Mouse (Mus musculus) midbrain, embryonic 12.5 days (tissue): ENCODE measurements around the gene Mob1b. TPM values are rescaled to one million over a fixed set of nuclear protein-coding genes. Genes with fewer than 3 reads are reported as not detected.
A peak's percentile ranks its signal among the peaks of the same experiment; 100 is the strongest.

ENCODE experiments used
- ATAC-seq: fragments of 200-750 bp; cut with Nextera tagmentation; 2 replicates; pipeline ENCODE4 v1.8.0; 2017; ENCODE audit warnings: low read depth, moderate TSS enrichment, moderate library complexity; ENCODE audit not compliant: low FRiP score
- H3K27ac ChIP-seq: fragments of 300-500 bp; sonication (generic); replicated peaks from 2 replicates; pipeline ENCODE4 v1.5.1; 2016; ENCODE audit warnings: mild to moderate bottlenecking
- H3K27me3 ChIP-seq: fragments of 300-500 bp; sonication (generic); 2 replicates; pipeline ENCODE4 v1.6.1; 2016; ENCODE audit warnings: mild to moderate bottlenecking
- H3K36me3 ChIP-seq: fragments of 300-500 bp; sonication (generic); 2 replicates; pipeline ENCODE4 v1.6.1; 2016
- H3K4me1 ChIP-seq: fragments of 300-500 bp; sonication (generic); 2 replicates; pipeline ENCODE4 v1.6.1; 2016
- H3K4me2 ChIP-seq: fragments of 300-500 bp; sonication (generic); replicated peaks from 2 replicates; pipeline ENCODE4 v1.6.1; 2016; ENCODE audit warnings: mild to moderate bottlenecking, moderate library complexity
- H3K4me3 ChIP-seq: fragments of 300-500 bp; sonication (generic); 2 replicates; pipeline ENCODE4 v1.5.1; 2016; ENCODE audit warnings: mild to moderate bottlenecking
- H3K9ac ChIP-seq: fragments of 300-500 bp; sonication (generic); replicated peaks from 2 replicates; pipeline ENCODE4 v1.6.1; 2016; ENCODE audit warnings: mild to moderate bottlenecking, moderate library complexity
- H3K9me3 ChIP-seq: fragments of 300-500 bp; sonication (generic); 2 replicates; pipeline ENCODE4 v1.6.1; 2016; ENCODE audit warnings: mild to moderate bottlenecking
- WGBS: fragments of 180-500 bp; shearing (Covaris S2); methylation state at CpG from one replicate; pipeline ENCODE4 v1.1.7; 2016; 5-methylcytosine and 5-hydroxymethylcytosine counted together
- polyA plus RNA-seq: library from polyadenylated mRNA; unstranded; fragments of >200 nt; fragmentation: Nextera tagmentation; extraction: Ambion mirVana; gene quantifications from 2 replicates; pipeline ENCODE4 v1.2.1, GENCODE M21; 2016

Mob1b gene
- polyA plus RNA-seq, 1 experiment from 2014 or later = 15.8 TPM

DNA sequence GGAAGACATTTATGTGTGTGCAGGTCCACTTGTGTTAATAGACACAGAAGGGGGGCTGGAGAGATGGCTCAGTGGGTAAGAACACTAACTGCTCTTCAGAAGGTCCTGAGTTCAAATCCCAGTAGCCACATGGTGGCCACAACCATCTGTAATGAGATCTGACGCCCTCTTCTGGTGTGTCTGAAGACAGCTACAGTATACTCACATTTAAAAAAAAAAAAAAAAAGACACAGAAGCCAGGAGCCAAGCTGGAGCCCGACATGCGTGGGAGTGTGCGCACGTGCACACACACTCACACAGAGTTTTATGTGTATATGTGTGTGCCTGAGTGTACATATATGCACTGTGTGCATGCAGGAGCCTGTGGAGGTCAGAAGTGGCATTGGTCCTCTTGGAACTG lies 42.0 kb downstream of the Mob1b start:
- Histone ChIP-seq H3K9ac (no peak overlapping the region), H3K4me3 (no peak overlapping the region), H3K27ac (no peak overlapping the region), H3K36me3 (0 out of 2 replicates have a peak, but pooled peaks cover 3% of the 10 kb centered on the region), H3K9me3 (no peaks in the 10 kb centered on the region), H3K4me1 (peaks cover 18% of the 10 kb centered on the region), H3K27me3 (no peaks in the 10 kb centered on the region), H3K4me2 (no peak overlapping the region)
- WGBS = 92% methylated on average over 5 of the region's 5 CpGs
- no peak for ATAC-seq

DNA sequence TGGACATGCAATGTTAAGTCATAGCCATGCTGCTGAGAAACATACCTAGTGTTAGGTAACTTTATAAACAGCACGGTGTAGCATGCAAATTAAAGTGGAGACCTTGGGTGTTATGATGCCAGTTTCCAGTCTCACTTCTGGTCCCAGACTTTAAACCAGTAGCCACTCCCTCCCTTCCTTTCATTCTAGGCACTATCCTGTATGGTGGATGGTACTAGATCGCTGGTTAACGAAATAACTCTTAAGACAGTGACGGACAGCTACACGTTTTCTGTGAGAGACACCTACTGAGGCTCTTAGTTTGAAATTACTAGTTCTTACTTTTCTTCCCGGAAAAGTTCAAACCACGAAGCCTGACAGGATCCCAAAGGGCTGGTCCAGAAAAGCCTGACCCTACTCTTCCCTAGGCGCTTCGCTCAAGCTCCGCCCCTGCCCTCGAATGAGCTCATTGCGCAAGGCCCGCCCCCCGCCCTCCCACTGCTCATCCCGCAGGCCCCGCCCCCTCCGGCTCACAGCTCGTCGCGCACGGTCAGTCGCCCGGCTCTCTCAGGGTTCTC lies 43.9 kb downstream of the Mob1b start:
- Histone ChIP-seq H3K27ac (peak overlapping the region; percentile 94), H3K36me3 (peaks cover 10% of the 10 kb centered on the region), H3K9ac (peak overlapping the region; percentile 82; the same call in 1 of the 2 replicates), H3K4me3 (peak overlapping the region; percentile 75), H3K9me3 (no peaks in the 10 kb centered on the region), H3K4me1 (peaks cover 21% of the 10 kb centered on the region), H3K4me2 (peak overlapping the region; percentile 58), H3K27me3 (no peaks in the 10 kb centered on the region)
- under 1% methylated on average over 23 of the region's 23 CpGs for WGBS
- ATAC-seq = peak; percentile 62

GRCm38 (mm10) chr5:88764987-88765481 lies 44.4 kb downstream of the Mob1b start, which contains the start of gene Dck:
Gene Dck (plus strand): TSS chr5:88764996.
- Histone ChIP-seq H3K4me2 (peak within 1 kb of the TSS; percentile 58), H3K27me3 (no peaks in the 10 kb centered on the region), H3K4me1 (peaks cover 21% of the 10 kb centered on the region), H3K4me3 (peak within 1 kb of the TSS; percentile 75), H3K9ac (peak within 1 kb of the TSS; percentile 82), H3K9me3 (no peaks in the 10 kb centered on the region), H3K36me3 (peaks cover 13% of the 10 kb centered on the region), H3K27ac (peak within 1 kb of the TSS; percentile 94)
- under 1% methylated on average over 50 of the region's 51 CpGs for WGBS
- ATAC-seq = peak; percentile 100

DNA sequence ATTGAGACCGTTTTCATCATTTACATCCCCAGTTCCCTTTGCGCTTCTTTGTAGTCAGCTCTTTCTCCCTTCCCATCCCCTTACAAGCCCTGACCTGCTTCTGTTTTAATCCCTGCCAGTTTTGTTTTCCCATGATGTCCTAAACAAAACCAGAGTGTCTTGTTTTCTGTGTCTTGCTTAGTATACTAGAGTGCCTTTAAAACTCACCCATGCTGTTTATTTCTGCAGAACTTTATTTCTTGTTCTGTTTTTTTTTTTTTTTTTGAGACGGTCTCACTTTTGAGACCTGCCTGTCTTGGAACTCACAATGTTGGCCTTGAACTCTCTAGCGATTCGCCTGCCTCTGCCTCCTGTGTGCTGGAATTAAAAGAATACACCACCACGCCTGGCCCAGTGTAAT lies 44.9 kb downstream of the Mob1b start:
- Histone ChIP-seq H3K27ac (peak overlapping the region; percentile 94), H3K4me3 (peak overlapping the region; percentile 75), H3K4me1 (peaks cover 21% of the 10 kb centered on the region), H3K36me3 (peaks cover 18% of the 10 kb centered on the region), H3K9ac (peak overlapping the region; percentile 82), H3K4me2 (peak overlapping the region; percentile 58), H3K9me3 (no peaks in the 10 kb centered on the region), H3K27me3 (no peaks in the 10 kb centered on the region)
- ATAC-seq = no peak; the same call in 1 of the 2 replicates
- WGBS = 12% methylated on average over 6 of the region's 6 CpGs

DNA sequence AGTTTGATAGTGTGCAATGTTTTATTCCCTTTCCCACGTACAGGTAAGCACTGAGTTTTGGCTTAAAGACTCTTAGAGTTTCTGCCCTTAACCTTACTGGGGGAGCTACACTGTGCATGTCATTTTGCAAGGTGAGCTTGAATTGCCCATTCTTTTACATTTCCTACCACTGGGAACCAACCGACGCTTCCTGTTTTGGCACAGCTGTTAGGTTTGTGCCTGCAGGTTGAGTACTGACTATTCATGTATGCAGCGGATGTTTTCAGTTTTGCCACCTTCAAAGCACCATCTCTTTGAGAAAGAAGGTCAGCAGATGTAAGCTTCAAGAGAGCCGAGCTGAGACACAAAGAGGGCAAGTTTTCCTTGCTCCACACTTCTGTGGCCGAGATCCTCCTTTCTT lies 45.5 kb downstream of the Mob1b start:
- H3K27ac ChIP-seq = no peak overlapping the region
- 59% methylated on average over 6 of the region's 6 CpGs for WGBS

DNA sequence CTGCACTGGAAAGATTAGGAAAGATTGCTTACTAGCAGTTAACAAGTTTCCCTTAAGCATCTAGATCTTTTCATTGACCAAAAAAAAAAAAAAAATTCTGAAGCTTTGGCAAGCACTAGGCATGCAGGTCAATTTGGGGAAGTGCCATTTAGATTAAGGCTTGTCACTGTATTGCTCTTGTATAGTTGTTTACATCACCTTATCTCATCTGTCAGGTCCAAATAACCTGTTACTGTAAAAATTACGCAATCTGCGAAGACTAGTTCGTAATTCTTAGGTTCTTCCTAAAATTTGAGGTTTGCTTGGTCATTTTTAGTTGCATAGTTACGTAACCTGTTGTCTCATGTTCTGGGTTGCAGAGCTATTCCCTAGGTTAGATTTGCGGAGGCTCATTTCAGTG lies 46.2 kb downstream of the Mob1b start:
- H3K4me1 ChIP-seq = peaks cover 21% of the 10 kb centered on the region
- no peaks in the 10 kb centered on the region for H3K9me3 ChIP-seq
- peak overlapping the region; percentile 82; the same call in 1 of the 2 replicates for H3K9ac ChIP-seq
- peaks cover 28% of the 10 kb centered on the region for H3K36me3 ChIP-seq
- WGBS = 99% methylated on average over 5 of the region's 5 CpGs
- H3K4me2 ChIP-seq = peak overlapping the region; percentile 58
- 0 out of 2 replicates have a peak overlapping the region, but pooled peaks have one; percentile 75 for H3K4me3 ChIP-seq
- ATAC-seq = no peak
- H3K27ac ChIP-seq = no peak overlapping the region
- H3K27me3 ChIP-seq = no peaks in the 10 kb centered on the region

More for the DNA sequence above, 45.5 kb downstream of the Mob1b start:
- no peak for ATAC-seq
- H3K4me3 ChIP-seq = peak overlapping the region; percentile 75
- no peaks in the 10 kb centered on the region for H3K9me3 ChIP-seq
- H3K36me3 ChIP-seq = peaks cover 22% of the 10 kb centered on the region
- H3K9ac ChIP-seq = peak overlapping the region; percentile 82
- H3K4me1 ChIP-seq = peaks cover 21% of the 10 kb centered on the region
- peak overlapping the region; percentile 58 for H3K4me2 ChIP-seq
- H3K27me3 ChIP-seq = no peaks in the 10 kb centered on the region

DNA sequence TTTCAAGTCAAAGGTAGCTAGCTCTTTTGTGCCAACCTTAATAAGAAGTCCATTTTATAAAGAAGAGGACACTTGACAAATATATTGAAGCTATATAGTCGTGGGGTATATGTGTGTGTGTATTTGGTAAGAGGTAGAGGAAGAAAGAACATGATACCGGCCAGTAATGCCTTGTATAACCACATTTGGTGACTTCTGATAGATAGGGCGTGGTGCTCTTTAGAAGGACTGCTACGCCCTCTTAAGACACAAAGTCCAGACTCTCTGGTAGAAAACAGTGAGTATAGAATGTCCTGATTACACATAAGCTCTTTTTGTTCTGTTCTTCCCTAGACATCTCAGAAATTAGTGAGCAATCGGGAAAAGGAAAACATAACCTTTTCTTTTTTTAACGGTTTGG lies 47.5 kb downstream of the Mob1b start:
- Histone ChIP-seq H3K4me3 (no peak overlapping the region), H3K9ac (no peak overlapping the region), H3K27ac (no peak overlapping the region), H3K36me3 (peaks cover 40% of the 10 kb centered on the region), H3K4me2 (no peak overlapping the region), H3K27me3 (no peaks in the 10 kb centered on the region), H3K9me3 (no peaks in the 10 kb centered on the region), H3K4me1 (peaks cover 21% of the 10 kb centered on the region)
- WGBS = 87% methylated on average over 6 of the region's 6 CpGs
- no peak for ATAC-seq

DNA sequence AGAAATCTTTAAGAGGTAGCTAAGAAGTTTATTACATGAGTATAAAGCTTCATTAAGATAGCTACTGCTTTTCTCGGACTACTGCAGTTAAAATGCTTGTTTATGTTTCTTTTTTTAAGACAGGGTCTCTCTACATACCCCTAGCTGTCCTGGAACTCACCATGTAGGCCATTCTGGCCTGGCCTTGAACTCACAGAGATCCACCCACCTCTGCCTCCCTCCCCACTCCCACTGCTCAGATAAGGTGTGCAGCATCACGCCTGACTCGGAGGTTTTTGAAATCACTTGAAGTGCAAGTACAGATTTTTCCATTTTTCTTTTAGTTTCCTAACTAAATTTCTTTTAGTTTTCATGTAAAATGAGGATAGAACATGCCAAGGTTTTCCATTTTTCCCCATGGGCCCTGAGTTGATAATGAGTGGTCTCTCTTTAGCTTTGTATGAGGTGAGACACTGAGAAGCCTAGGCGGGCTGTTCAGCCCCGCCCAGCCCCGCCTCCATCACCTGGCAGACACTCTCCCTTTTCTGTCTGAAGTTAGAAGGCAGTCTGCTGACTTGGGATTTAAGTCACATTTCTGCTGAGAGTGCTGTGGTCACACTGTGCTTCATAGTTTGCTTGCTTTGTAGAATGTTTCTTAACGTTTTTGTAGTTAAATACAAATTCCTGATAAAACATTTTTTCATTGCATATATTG lies 61.6 kb downstream of the Mob1b start:
- Histone ChIP-seq H3K4me2 (no peak overlapping the region), H3K4me3 (no peak overlapping the region), H3K9me3 (no peaks in the 10 kb centered on the region), H3K9ac (no peak overlapping the region), H3K27ac (no peak overlapping the region), H3K4me1 (no peaks in the 10 kb centered on the region), H3K27me3 (no peaks in the 10 kb centered on the region), H3K36me3 (peaks cover 73% of the 10 kb centered on the region)
- WGBS = 88% methylated on average over 7 of the region's 7 CpGs
- no peak for ATAC-seq

- ATAC-seq = no peak
- Histone ChIP-seq H3K9ac (no peak overlapping the region), H3K27me3 (no peaks in the 10 kb centered on the region), H3K9me3 (no peaks in the 10 kb centered on the region), H3K4me2 (no peak overlapping the region), H3K4me3 (no peak overlapping the region), H3K27ac (no peak overlapping the region), H3K36me3 (peaks cover 53% of the 10 kb centered on the region), H3K4me1 (no peaks in the 10 kb centered on the region)
- WGBS = 92% methylated on average over 1 of the region's 1 CpGs
Measured at GRCm38 (mm10) chr5:88785059-88785458, 64.4 kb downstream of the Mob1b start.

GRCm38 (mm10) chr5:88790675-88791074 lies 70.0 kb downstream of the Mob1b start:
- no peak overlapping the region for H3K9ac ChIP-seq
- H3K4me1 ChIP-seq = no peaks in the 10 kb centered on the region
- no peaks in the 10 kb centered on the region for H3K27me3 ChIP-seq
- WGBS = 55% methylated on average over 9 of the region's 9 CpGs
- no peak for ATAC-seq
- H3K4me2 ChIP-seq = no peak overlapping the region
- H3K9me3 ChIP-seq = no peaks in the 10 kb centered on the region
- no peak overlapping the region for H3K4me3 ChIP-seq
- H3K36me3 ChIP-seq = peaks cover 10% of the 10 kb centered on the region
- H3K27ac ChIP-seq = no peak overlapping the region

- H3K9me3 ChIP-seq = no peaks in the 10 kb centered on the region
- no peak overlapping the region for H3K9ac ChIP-seq
- ATAC-seq = peak; percentile 70
- no peak overlapping the region for H3K4me2 ChIP-seq
- no peaks in the 10 kb centered on the region for H3K27me3 ChIP-seq
- H3K4me3 ChIP-seq = no peak overlapping the region
- H3K27ac ChIP-seq = no peak overlapping the region
- H3K4me1 ChIP-seq = no peaks in the 10 kb centered on the region
- WGBS = 40% methylated on average over 10 of the region's 10 CpGs
- 0 out of 2 replicates have a peak, but pooled peaks cover 1% of the 10 kb centered on the region for H3K36me3 ChIP-seq
Measured at GRCm38 (mm10) chr5:88791256-88792245, 70.9 kb downstream of the Mob1b start.
